Mouse (Mus musculus): ENCODE measurements around the gene Gba. TPM values are rescaled to one million over a fixed set of nuclear protein-coding genes. Genes with fewer than 3 reads are reported as not detected.
A peak's percentile ranks its signal among the peaks of the same experiment; 100 is the strongest.

The Gba gene
- polyA plus RNA-seq, 1 experiment from 2014 or later, result 141 TPM

DNA sequence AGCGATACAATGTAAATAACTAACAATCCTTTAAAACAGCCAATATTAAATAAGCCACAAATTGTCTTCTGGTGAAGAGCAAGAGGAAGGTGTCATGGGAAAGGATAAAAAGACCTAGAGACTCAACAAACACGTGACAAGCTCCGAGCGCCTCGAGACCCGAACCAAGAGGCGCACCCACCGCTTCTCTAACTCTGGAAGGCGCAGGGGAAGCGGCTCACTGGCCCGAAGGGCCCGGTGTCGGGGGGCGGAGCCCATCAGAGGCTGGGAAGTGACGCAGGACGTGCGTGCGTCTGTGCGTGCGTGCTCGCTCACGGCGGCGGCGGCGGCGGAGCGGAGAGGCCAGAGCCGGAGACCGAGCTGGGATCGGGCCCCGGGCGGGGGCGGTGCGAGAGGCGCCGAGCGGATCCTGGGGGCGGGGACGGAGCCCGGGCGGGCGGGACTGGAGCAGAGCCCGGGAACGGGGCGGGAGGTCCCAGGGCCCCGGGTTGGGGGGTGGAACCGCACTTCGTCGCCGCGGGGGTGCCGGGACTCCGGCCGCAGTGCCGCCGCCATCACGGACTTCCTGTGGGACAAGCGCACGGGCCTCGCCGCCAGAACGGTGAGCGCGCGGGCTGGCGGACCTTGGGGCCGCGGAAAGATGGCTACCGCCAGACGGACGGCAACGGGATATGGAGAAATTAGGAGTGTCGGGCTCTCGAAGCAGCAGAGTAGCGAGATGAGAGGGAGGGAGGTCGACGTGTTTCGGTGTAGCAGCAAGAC is 38.0 kb upstream of the Gba start, which contains the start of gene Clk2:
Gene Clk2, plus strand, starts transcription at position 290 of the 762 bp plus-strand sequence.
- ChIA-PET POLR2A (interaction anchor here (0.7 to 2.2 kb wide), 10 partner anchors 9 to 83 kb away, joined by 3 to 11 read pairs (median 4); partner anchors contain the start of genes Pklr and Scamp3), CTCF (interaction anchor here (1.1 to 2.8 kb wide), 5 partner anchors 13 to 77 kb away, joined by 4 to 9 read pairs (median 8); partner anchors contain the start of gene Scamp3)
- no peak for DNase-seq (ENCODE audit: low read depth, low spot score)
- in situ Hi-C loops (cut with MboI; ENCODE audit: low pct_unique_long_range_greater_than_20kb), result no loop called here
- no peaks in the 10 kb centered on the region for H3K27me3 ChIP-seq
- no peak for TF ChIP-seq CTCF (IDR thresholded peaks at IDR 0.05)
- ATAC-seq, result peak; percentile 91

DNA sequence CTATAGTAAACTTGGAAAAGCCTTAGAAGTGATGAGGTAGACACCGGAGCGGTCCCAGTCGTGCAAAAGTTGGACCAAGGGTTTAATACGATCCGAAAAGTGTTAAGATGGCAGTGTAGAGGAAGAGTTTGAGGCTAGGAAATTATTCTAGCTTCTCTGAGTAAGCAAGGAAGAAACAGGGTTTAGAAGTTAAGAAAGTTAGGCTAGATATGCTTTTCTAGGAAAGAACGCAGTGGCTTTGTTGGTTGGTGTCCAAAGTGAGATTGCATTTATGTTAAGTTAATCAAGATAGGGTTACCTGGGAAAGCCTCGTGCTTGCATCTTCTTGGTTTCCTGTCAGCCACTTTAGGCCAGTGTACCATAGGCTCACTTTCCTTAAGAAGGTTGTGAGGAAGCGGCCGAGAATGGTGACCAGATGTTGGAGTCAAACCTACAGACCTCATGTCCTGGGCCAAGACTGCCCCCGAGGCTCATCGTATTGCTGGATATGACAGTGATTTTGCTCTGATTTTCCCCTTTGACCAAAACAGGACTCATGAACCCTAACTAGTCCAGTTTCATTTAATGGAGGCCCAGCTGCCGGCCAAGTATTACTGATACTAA is 37.4 kb upstream of the Gba start:
- ChIA-PET POLR2A (interaction anchor here (0.6 to 2.2 kb wide), 8 partner anchors 9 to 524 kb away, joined by 3 to 8 read pairs (median 4); partner anchors contain the start of gene Pklr), CTCF (interaction anchor here (1.1 to 2.8 kb wide), 4 partner anchors 12 to 78 kb away, joined by 5 to 9 read pairs (median 8); partner anchors contain the start of gene Scamp3)
- DNase-seq (ENCODE audit: low read depth, low spot score) (no peak), ATAC-seq (peak; percentile 4)
- in situ Hi-C loops (cut with MboI; ENCODE audit: low pct_unique_long_range_greater_than_20kb), result no loop called here
- no peaks in the 10 kb centered on the region for H3K27me3 ChIP-seq
- TF ChIP-seq CTCF (IDR thresholded peaks at IDR 0.05), result no peak

DNA sequence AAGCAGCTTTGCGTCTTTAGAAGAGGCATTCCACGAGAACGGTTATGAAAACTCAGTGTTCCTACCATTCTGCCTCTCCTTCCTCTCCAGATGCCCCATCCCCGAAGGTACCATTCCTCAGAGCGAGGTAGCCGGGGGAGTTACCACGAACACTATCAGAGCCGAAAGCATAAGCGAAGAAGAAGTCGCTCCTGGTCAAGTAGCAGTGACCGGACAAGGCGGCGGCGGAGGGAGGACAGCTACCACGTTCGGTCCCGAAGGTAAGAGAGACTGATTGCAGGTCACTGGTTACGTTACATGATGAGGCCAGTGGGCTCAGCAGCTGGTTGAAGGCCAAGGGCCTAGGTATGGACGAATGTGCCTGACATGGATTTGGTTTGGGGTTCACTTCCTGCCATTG is 35.8 kb upstream of the Gba start:
- in situ Hi-C loops (cut with MboI; ENCODE audit: low pct_unique_long_range_greater_than_20kb), result no loop called here
- no peaks in the 10 kb centered on the region for H3K27me3 ChIP-seq
- DNase-seq (ENCODE audit: low read depth, low spot score) (no peak), ATAC-seq (no peak)
- CTCF ChIA-PET, result interaction anchor here (0.9 to 2.2 kb wide), 2 partner anchors 10 to 20 kb away, joined by 3 to 8 read pairs; partner anchors contain the start of gene Scamp3
- POLR2A ChIA-PET, result interaction anchor here (1.5 kb wide), 1 partner anchor 10 kb away, joined by 9 read pairs; the partner anchor contains the start of gene Scamp3
- no peak for TF ChIP-seq CTCF (IDR thresholded peaks at IDR 0.05)

DNA sequence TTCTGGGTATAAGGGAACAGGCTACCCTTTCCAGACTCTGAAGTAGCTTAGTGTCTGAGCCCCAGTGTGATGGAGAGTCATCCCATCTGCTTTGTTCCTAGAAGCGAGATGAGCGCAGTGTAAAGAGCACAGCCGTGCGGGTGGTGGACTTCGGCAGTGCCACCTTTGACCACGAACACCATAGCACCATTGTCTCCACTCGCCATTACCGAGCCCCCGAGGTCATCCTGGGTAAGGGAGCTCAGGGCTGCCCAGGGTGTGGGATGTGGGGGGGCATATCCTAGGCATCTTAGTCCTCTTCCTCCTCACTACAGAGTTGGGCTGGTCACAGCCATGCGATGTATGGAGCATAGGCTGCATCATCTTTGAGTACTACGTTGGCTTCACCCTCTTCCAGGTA is 27.9 kb upstream of the Gba start:
- ChIA-PET CTCF (interaction anchor here (1.7 kb wide), 1 partner anchor 19 kb away, joined by 5 read pairs; no protein-coding TSS in a partner anchor), POLR2A (interaction anchor here (1.5 kb wide), 1 partner anchor 11 kb away, joined by 6 read pairs; the partner anchor contains the start of gene Clk2)
- H3K27me3 ChIP-seq, result no peaks in the 10 kb centered on the region
- DNase-seq (ENCODE audit: low read depth, low spot score), result no peak
- no peak for TF ChIP-seq CTCF (IDR thresholded peaks at IDR 0.05)
- ATAC-seq, result no peak
- in situ Hi-C loops (cut with MboI; ENCODE audit: low pct_unique_long_range_greater_than_20kb), result no loop called here

DNA sequence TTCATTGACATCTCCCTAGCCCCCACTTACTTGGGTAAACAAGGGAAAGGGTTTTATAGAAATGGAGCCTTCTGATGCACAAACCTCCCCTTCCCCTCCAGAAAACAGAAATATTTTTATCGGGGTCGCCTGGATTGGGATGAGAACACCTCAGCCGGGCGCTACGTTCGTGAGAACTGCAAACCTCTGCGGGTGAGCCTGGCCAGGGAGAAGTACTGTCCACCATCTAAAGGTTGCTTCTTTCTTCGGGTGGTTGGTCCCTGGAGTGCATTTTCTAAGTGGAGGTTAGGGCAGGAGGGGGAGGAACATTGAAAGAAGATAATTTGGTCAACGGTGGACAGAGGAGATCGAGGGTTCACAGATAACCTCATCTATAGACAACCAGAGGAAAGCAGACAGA is 27.2 kb upstream of the Gba start:
- in situ Hi-C loops (cut with MboI; ENCODE audit: low pct_unique_long_range_greater_than_20kb), result no loop called here
- DNase-seq (ENCODE audit: low read depth, low spot score) (no peak), ATAC-seq (no peak)
- CTCF ChIA-PET, result interaction anchor here (1.7 kb wide), 1 partner anchor 18 kb away, joined by 5 read pairs; no protein-coding TSS in a partner anchor
- no peak for TF ChIP-seq CTCF (IDR thresholded peaks at IDR 0.05)
- POLR2A ChIA-PET, result interaction anchor here (1.0 kb wide), 1 partner anchor 10 kb away, joined by 3 read pairs; no protein-coding TSS in a partner anchor
- H3K27me3 ChIP-seq, result no peaks in the 10 kb centered on the region

DNA sequence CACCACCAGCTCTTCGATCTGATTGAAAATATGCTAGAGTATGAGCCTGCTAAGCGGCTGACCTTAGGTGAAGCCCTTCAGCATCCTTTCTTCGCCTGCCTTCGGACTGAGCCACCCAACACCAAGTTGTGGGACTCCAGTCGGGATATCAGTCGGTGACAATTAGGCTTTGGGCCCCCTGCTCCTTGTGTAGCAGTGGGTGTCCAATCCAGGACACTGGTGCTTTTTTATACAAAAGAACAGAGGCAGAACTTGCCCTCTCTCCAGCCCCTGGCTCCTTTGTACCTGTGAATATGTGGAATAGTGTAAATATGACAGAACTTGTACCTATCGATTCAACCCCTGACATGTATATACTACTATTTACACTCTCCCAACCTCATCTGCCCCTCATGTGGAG is 26.3 kb upstream of the Gba start:
- POLR2A ChIA-PET, result interaction anchor here (0.6 to 1.7 kb wide), 6 partner anchors 9 to 86 kb away, joined by 3 to 11 read pairs (median 6); no protein-coding TSS in a partner anchor
- no peaks in the 10 kb centered on the region for H3K27me3 ChIP-seq
- in situ Hi-C loops (cut with MboI; ENCODE audit: low pct_unique_long_range_greater_than_20kb), result no loop called here
- no peak for TF ChIP-seq CTCF (IDR thresholded peaks at IDR 0.05)
- DNase-seq (ENCODE audit: low read depth, low spot score) (no peak), ATAC-seq (no peak)
- CTCF ChIA-PET, result interaction anchor here (1.4 to 2.5 kb wide), 3 partner anchors 11 to 86 kb away, joined by 5 to 8 read pairs (median 8); no protein-coding TSS in a partner anchor

DNA sequence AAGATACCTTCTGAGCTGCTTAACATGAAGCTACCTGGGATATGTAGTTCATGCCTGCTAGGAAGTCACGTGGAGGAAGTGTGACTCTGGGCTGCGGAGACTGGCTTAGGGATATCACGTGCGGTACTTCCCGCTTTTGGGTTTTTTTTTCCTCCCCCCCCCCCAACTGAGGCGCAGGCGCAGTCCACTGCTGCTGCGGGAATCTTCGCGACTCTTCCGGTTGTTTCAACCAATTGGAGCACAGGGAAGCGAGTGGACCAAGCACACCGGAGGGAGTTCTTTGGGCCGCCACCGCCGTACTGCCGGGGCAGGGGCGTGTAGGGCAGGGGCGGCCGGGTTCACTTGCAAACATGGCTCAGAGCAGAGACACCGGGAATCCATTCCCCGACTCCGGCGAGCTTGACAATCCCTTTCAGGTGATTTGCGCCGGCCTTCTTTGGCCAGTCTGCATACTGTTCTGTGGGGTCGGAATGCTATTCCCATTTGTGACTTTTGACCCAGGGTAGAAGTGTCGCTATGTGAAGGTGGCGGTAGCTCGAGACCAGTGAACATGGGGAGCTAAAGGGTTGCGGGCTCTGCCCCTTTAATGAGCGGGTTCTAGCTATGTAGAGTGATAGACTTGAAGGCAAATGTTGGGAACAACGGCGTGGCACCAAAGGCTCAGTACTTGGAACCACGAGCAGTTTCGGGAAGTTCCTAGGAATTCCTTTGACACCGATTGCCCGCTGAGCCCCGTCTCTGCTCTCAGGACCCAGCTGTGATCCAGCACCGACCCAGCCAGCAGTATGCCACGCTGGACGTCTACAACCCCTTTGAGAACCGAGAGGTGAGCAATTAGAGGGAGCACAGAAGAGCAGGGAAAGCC is 25.3 kb upstream of the Gba start, which contains the start of gene Scamp3:
Gene Scamp3, plus strand, starts transcription at position 232 of the 865 bp plus-strand sequence.
- ATAC-seq, result peak; percentile 79
- in situ Hi-C loops (cut with MboI; ENCODE audit: low pct_unique_long_range_greater_than_20kb), result no loop called here
- peak; percentile 98 for DNase-seq (ENCODE audit: low read depth, low spot score)
- TF ChIP-seq CTCF (IDR thresholded peaks at IDR 0.05), result no peak
- ChIA-PET POLR2A (interaction anchor here (0.6 to 1.8 kb wide), 13 partner anchors 10 to 100 kb away, joined by 3 to 11 read pairs (median 3); partner anchors contain the start of genes Gba and Krtcap2), CTCF (interaction anchor here (1.2 to 2.5 kb wide), 10 partner anchors 10 to 125 kb away, joined by 3 to 12 read pairs (median 6); no protein-coding TSS in a partner anchor)
- no peaks in the 10 kb centered on the region for H3K27me3 ChIP-seq

DNA sequence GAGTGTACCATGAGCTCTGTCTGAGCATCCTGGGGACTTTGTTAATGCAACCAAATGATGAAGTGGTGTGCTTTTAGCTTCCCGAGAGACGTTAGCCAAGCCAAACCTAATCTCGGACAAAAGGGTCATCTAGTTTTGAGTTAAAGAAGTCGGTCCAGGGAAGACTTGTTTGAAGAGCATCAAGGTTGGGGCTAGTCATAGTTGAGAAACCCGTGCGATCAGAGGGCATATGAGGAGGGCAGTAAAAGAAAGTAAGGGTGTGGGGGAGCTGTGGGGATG is 24.7 kb upstream of the Gba start:
- no peaks in the 10 kb centered on the region for H3K27me3 ChIP-seq
- in situ Hi-C loops (cut with MboI; ENCODE audit: low pct_unique_long_range_greater_than_20kb), result no loop called here
- POLR2A ChIA-PET, result interaction anchor here (0.7 to 1.8 kb wide), 9 partner anchors 9 to 91 kb away, joined by 3 to 11 read pairs (median 3); partner anchors contain the start of genes Gba and Krtcap2
- no peak for TF ChIP-seq CTCF (IDR thresholded peaks at IDR 0.05)
- DNase-seq (ENCODE audit: low read depth, low spot score) (peak; percentile 19), ATAC-seq (no peak)
- CTCF ChIA-PET, result interaction anchor here (1.2 to 2.5 kb wide), 10 partner anchors 10 to 124 kb away, joined by 3 to 12 read pairs (median 6); no protein-coding TSS in a partner anchor

DNA sequence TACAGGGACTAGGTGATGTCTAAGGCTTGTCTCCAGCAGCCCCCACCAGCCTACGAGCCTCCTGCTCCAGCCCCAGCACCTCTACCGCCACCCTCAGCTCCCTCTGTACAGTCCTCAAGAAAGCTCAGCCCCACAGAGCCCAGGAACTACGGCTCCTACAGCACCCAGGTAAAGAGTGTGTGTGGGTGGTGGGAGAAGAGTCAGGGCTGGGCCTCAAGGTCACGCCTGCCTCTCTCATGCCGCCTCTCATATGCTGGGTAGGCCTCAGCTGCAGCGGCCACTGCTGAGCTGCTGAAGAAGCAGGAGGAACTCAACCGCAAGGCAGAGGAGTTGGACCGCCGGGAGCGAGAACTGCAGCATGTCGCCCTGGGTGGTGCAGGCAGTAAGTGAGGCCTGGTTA is 23.7 kb upstream of the Gba start:
- ATAC-seq (no peak), DNase-seq (ENCODE audit: low read depth, low spot score) (no peak)
- POLR2A ChIA-PET, result no interaction called here
- in situ Hi-C loops (cut with MboI; ENCODE audit: low pct_unique_long_range_greater_than_20kb), result no loop called here
- CTCF ChIA-PET, result interaction anchor here (1.9 to 2.4 kb wide), 4 partner anchors 9 to 92 kb away, joined by 4 to 12 read pairs (median 10); no protein-coding TSS in a partner anchor
- TF ChIP-seq CTCF (IDR thresholded peaks at IDR 0.05), result no peak
- H3K27me3 ChIP-seq, result no peaks in the 10 kb centered on the region
